Mouse (Mus musculus) fibroblast of lung, adult 2 months (primary cell): Measurements from ENCODE around the gene Foxe3.
A peak's percentile ranks its signal among the peaks of the same experiment; 100 is the strongest.
"Not testable (repeated sequence)": the region's sequence is repeated elsewhere in the genome, so short reads cannot be mapped to it uniquely, and the experiment has no call there.

Source experiments
- DNase-seq: peaks from one replicate; pipeline ENCODE4 v3.0.0-alpha.2; 2011; ENCODE audit warnings: low read depth

Foxe3 gene

DNA sequence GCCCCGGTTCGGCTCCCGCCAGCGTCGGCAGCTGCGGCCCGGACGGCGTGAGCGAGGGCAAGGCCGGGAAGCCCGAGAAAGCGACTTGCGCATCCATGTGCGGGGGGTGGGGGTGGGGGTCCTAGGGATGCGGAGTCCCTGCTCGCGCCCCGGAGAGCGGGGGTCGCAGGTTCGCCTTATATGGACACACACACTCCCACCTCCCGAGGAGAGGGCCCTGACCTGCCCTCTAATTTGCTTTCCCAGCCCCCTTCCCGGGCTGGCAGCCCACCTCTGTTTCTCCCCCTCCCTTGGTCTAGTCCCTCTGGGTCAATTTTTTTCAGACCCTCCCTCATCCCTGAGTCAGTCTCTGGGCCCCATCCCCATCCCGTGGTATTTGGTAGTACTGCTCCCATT is at the start of gene Foxe3:
TSS of gene Foxe3 (minus strand) at position 97 of the 396 bp plus-strand sequence.
- no peak for DNase-seq

DNA sequence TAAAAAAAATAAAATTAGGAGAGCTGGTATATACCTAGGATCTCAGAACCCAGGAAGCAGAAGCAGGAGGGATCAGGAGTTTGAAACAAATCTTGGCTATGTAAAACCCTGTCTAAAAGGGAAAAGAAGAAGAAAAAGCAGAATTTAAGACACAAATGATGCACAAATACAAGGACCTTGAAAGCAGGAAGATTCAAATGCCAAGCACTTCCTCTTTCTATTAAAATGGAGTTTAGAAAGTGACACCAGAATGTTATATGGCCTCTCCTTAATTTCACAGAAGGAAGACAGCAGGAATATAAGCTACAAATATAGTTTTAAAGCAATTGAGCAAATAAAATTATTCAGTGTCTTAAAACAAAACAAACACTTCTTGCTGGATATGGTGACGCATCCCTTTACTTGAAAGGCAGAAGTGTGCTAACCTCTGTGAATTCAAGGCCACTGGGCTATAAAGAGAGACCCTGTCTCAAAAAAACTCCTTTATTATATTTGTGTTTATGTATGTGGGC is 47.5 kb upstream of the Foxe3 start:
- DNase-seq: no peak

DNA sequence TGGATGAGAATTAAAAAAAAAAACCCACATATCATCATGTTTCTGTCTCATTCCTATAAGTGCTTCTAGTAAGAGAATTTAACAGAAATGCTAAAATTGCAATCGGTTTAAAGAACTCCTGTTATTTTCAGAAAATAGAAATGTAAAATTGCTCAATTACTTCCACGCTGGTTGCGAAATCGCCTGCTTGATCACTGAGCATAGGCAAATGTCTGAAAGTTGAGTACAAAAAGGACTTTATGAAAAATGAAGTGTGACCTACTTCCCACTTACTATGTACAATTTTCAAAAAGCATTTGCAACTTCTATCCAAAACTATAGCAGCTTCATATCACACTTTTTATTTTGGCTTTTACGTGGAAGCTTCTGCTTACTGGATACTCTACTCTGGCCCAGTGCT is 44.9 kb upstream of the Foxe3 start:
- DNase-seq: peak; percentile 40

DNA sequence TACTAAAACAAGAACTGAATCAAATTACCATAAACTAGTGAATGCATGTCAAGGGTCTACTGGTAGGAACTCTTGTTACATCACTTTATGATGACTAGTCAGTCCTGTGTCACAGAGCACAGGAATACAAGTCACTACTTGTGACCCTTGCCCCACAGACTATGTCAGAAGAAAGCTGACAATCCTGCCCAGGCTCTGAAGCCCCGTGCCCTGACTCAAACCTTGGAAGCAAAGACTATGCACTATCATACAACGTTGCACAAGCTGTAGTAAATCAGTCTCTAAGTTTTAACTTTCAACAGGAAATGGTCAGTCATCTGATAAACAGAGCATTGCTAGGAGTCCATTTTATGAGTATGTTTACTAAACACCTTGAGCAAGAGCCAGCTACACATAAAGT is 35.1 kb upstream of the Foxe3 start:
- DNase-seq: not testable (repeated sequence)

GRCm38 (mm10) chr4:114959533-114959932 is 33.7 kb upstream of the Foxe3 start:
- no peak for DNase-seq

GRCm38 (mm10) chr4:114958786-114959185 is 33.0 kb upstream of the Foxe3 start:
- DNase-seq: no peak

DNA sequence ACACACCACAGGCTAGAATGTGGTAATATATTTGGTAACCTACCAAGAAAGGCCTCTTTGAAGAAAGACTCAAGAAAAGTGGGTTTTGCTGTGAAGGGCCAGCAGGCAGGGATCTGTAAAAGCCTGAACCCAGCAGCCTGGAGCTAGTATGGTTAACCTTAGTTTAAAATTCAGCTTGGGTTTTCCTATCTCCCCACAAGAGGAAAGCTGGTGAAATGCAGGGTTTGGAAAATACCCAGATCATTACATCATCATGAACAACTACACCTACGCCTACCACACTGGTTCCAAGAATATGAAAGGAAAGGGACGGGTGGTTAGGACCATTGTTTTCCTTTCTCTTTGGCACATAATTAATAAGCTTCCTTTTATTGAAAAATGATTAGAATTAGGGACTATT is 32.4 kb upstream of the Foxe3 start:
- no peak for DNase-seq

GRCm38 (mm10) chr4:114957403-114957802 is 31.6 kb upstream of the Foxe3 start:
- no peak for DNase-seq

DNA sequence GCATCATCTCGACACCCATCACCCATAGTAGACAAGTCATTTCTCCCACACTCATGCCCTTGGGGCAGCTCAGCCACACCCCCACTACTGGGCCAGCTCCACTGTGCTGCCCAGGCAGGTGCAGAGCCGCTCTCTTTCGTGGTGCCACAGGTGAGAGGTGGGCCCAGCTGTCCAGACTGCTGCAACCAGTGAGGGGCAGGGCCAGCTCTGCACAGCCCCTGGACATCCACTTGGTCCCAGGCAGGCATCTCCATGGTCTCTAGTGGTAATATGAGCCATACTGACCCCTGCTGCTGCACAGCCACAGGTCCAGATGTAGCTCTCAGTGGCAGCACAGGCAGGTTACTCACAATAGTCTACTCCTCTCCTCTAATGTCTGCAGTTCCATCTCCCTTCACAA is 27.4 kb upstream of the Foxe3 start:
- no peak for DNase-seq

DNA sequence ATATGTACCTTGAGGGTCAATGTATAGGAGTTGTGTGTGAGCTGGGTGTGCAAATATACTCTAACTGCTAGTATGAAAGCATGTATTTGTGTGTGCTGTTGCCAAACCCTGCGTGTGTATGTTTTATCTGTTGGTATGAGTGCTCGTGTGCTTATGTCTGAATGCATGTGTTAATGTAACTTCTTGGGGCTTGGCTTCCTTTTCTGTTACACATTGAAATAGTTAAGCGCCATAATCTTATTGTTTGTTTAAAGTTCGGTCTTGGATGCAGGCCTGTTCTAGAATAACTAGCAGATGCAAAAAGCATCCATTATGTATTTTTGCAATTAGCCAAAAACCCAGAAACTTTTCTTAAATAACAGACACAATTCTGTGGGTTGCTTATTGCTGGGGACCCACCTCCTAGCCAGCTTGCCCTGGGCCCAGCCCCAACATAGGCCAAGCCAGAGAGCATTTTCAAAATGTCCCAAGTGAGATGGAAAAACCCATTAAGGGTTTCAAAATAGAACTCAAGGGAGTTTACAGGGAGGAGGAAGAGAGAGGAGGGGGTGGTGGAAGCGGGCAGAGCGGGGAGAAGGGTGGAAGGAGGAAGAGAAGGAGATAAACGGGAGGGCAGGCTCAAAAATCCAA is 22.2 kb upstream of the Foxe3 start:
- no peak for DNase-seq

DNA sequence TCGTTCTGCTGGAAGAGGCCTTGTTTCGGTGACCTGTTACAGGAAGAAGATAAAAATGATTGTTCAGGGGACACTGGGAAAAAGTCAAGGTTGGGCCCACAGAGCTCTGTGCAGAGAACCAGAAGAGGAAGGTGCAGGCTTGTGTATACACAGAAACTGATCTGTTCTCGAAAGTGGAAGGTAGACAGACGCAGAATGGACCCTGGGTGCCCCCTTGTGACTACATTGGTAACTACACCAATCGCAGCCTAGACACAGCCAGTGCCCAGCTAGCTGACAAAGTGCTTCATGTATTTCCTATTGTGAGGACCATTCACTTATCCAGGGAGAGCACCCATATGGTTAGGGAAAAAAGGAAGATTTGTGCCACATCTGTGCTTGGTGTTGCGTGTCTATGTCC is 21.6 kb upstream of the Foxe3 start:
- DNase-seq: peak; percentile 42

DNA sequence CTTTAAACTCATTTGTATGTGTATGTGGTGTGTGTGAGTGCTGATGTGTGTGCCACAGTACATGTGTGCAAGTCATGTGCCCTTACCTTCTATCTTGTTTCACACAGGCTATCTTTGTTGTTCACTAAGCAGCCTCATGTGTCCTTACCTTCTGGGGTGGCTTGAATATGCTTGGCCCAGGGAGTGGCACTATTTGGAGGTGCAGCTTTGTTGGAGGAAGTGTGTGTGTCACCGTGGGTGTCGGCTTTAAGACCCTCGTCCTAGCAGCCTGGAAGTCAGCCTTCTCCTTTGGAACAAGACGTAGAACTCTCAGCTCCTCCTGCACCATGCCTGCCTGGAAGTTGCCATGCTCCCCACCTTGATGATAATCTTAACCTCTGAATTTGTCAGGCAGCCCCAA is 20.6 kb upstream of the Foxe3 start:
- DNase-seq: no peak

GRCm38 (mm10) chr4:114945021-114945420 is 19.2 kb upstream of the Foxe3 start:
- no peak for DNase-seq

GRCm38 (mm10) chr4:114942583-114942982 is 16.8 kb upstream of the Foxe3 start:
- DNase-seq: no peak

DNA sequence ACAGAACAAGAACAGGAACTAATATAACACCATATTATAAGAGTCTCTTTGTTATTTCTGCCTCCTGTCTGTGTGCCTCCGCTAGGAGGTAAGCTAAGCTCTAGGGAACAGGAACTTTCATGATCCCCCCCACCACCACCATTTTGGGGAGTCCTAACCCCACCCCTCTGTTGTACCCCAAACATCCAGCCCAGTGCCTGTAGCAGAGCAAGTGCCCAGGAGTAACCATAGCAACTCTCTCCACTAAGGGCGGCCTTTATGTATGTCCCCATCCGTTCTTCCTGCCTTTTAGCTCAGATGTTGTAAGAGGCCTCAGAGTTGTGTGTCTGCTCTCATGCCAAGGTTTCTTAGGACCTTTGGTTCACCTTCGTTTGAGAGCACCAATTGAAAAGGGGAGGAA is 16.3 kb upstream of the Foxe3 start:
- DNase-seq: no peak

DNA sequence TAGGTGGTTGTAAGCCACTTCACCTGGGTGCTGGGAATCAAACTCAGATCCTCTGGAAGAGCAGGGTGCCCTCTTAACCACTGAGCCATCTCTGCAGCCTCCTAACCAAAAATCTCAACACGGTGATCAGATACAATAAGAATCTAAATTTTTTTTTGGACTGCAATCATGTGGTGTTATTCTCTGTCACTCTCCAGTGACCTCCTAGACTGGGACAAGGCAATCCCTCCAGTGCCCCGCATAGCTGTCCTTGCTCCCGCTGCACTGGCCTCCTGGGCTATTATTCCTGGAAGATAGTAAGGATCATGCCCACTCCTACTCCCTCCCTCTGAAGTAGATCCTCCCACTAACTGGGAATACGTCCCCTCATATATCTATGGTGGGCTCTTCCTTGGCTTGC is 15.5 kb upstream of the Foxe3 start:
- no peak for DNase-seq

GRCm38 (mm10) chr4:114938248-114938647 is 12.4 kb upstream of the Foxe3 start:
- DNase-seq: no peak

DNA sequence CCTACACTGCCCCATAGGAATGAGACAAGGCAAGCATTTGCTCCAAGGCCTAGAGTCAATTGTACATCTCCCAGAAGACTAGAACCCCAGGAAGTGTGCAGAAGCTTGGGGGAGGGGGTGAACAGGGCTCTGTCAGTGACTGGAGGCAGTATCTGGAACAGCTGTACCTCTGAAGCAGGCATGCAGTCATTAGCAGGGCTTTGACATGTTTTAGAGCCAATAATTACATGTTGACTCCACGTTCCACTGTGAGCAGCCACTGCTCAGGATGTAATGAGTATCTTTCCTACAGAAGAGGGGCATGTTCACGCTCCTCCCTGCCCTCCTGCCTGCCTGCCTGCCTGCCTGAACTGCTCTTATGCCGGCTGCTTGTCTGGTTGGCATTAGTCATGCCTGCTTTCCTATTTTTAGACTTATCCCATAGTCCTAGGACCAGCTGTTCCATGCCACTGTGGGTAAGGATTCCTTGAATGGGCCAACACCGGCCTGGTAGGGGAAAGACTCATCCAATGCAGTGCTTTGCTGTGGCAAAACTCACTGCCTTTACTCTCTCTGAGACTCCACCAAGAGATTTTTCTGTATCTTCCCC is 11.7 kb upstream of the Foxe3 start:
- no peak for DNase-seq

GRCm38 (mm10) chr4:114934188-114934587 is 8.4 kb upstream of the Foxe3 start:
- DNase-seq: no peak

DNA sequence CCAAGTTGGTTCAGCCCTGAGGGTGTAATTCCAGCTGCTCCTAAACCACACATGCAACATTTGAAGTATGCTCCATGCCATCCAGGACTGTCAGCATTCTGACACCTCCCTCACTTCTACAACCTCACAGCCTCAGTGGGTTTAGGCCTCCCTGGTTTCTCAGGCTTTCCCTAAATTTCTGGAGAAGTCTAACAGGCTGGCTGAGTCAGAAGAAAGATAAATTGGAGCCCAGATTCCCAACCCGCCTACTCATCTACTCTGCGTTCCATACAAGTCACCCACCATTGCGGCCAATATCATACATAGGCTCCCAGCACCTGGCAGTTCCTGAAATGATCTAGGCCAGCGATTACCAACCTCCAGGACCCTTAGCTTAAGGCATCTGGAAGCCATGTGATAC is 6.9 kb upstream of the Foxe3 start:
- DNase-seq: no peak

DNA sequence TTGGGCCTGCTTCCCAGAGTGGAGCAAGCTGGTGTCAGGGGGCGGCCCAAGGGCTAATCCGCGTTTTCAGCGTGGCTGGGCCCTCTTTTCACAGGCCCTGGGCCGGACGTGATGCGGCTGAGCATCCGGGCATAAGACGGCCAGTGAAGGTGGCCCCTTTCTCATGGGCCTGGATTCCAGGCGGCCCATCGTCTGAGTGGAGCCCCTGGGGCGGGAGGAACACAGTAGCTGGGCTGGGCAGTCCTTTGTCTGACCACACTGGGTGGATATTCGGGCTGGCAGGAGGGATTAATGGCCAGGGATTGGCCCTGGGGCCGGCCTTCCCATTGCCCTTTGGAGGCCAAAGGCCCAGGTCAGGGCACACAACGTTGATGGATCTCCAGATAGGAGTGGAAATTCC is 3.3 kb upstream of the Foxe3 start:
- DNase-seq: no peak

DNA sequence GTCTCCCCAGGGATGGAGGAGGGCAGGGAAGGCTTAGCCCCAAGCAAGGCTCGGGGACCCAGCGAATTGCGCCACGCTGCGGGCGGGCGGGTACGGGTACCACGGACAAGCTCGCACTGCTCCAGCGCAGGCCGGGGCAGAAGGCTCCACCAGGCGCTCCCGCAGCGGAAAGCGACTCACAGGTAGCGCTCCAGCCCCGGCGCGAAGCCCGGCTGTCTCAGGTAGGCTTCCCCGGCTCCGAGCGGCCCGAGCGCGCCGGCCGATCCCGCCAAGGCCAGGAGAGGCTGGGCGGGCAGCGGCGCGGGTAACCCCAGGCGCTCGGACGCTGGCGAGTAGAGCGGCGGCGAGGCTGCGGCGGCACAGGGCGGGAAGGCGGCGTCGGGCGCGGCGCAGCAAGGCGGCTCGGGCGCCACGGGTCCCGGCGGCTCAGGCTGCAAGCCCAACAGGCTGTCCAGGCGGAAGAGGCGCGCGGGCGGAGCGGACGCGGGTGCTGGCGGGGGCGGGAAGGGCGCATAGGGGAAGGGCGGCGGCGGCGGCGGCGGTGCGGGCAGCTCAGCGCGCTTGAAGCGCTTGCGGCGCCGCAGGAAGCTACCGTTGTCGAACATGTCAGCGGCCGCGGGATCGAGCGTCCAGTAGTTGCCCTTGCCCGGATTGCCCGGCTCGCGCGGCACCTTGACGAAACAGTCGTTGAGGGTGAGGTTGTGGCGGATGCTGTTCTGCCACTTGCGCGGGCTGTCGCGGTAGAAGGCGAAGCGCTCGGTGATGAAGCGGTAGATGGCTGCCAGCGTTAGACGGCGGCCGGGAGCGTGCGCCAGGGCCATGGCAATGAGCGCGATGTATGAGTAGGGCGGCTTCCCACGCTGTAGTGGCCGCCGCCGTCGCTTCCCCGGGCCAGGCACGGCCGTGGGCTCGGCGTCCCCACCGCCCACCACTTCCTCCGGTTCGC is 569 bp downstream of the Foxe3 start:
- DNase-seq: no peak

DNA sequence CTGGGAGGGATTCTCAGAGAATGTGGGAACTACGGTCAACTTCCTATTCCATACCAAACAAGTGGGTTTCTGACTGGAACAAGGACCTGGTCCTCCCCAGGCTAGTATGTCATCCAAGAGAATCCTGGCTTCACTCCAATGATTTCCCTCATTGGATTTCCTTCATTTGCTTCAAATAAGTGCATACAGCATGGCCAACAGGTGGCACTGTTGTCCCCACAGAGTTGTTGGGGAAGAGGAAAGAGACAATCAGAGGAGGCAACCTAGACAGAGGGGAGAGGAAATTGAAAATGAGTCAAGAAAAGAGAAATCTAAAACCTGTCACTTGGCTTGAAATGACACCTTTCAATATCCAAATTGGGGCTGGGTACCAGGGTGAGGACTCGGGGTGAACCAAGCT is 8.7 kb downstream of the Foxe3 start:
- peak; percentile 27 for DNase-seq
